Mouse (Mus musculus): Measurements from ENCODE around the gene Dpp8.
A peak's percentile ranks its signal among the peaks of the same experiment; 100 is the strongest.
"Not testable (repeated sequence)": the region's sequence is repeated elsewhere in the genome, so short reads cannot be mapped to it uniquely, and the experiment has no call there.

The Dpp8 gene

DNA sequence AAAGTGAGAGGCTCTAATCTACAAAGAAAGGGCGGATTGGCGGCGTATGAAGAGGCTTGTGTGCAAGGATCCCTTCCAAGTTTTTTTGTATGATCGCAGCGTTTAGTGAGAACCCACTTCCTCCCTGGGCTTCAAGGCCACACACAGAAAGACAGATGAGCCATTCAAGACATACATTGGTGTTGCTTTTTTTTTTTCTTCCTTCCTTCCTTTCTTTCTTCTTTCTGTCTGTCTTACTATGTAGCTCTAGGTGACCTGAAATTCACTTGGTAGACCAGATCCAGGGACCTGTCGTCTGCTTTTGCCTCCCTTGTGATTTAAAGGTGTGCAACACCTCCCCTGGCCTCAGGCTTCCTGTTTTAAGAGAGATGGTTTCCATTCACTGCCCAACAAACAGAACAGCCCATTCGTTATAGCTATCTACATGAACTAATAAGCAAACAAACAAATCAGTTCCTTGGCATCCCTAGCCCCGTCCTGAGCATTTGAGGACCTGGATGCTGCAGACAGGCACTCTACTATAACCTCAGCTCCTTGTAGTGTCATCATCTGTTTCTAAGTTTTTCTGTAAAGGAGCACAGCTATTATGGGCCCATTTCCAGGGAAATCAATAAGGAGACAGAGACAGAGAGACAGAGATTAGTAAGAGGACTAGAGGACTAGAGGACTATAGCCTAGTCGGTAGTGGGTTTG is 10.2 kb upstream of the Dpp8 start:
- DNase-seq (ENCODE audit: extremely low read depth, low read depth): peak; percentile 60

DNA sequence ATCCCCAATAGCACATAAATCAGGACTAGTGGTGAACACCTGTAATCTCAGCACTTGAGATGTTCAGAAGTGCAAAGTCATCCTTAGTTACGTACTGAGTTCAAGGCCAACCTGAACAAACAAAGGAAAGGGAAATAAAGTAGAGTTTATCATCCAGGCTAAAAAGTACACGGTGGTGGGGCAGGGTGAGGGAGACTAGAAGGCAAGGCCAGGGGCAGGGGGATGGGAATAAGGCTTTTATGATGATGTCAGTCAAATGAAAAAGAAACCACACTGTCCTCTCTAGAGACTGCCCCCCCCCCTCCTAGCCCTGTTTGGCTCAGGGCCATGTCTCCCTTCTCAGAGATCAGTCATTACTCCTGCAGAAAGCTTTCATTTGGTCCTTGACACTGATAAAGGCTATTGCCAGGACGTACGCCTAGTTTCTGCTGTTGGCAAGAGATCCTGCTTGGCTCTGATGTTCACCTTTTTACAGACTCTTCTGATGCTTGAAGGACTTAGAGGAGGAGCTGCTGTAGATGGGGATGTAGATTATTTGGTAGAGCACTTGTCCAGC is 9.6 kb upstream of the Dpp8 start:
- DNase-seq (ENCODE audit: extremely low read depth, low read depth): no peak

DNA sequence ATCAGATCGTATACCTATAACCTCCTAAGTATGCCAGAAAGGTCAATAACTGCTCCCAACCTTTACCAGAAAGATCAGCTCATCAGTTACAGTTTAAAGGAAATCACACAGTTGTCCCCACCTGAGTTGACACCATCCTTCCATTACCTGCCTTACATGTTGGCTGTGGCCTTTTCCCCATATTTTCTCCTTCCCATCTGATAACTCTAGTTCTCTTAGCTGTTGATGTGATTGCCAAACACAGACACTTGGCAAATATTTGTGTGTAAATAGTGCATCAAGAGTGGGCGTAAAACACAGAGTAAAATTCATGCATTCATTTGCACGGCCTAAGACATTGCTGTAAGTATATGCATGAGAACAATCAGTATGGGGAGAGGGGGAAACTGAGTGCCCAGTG is 8.8 kb upstream of the Dpp8 start:
- no peak for DNase-seq (ENCODE audit: extremely low read depth, low read depth)

DNA sequence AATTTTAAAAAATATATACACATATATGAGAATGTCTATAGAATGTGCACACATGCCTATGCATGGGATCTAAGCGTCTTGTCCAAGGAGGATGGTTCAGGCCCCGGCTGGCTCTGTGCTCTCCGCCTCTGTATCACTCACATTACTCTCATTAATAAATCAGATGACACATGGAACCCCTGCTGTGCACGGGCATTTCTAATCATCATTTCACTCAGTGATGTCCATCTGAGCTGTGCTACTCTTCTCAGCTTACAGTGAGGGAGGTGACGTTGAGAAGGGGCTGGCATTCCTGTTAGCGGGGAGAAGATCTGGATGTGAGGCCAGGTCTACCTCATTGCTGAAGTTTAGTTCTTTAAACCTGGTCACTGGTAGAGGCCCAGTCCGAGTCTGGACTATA is 5.0 kb upstream of the Dpp8 start:
- no peak for DNase-seq (ENCODE audit: extremely low read depth, low read depth)

GRCm38 (mm10) chr9:65028313-65028712 is 3.9 kb upstream of the Dpp8 start:
- no peak for DNase-seq (ENCODE audit: extremely low read depth, low read depth)

DNA sequence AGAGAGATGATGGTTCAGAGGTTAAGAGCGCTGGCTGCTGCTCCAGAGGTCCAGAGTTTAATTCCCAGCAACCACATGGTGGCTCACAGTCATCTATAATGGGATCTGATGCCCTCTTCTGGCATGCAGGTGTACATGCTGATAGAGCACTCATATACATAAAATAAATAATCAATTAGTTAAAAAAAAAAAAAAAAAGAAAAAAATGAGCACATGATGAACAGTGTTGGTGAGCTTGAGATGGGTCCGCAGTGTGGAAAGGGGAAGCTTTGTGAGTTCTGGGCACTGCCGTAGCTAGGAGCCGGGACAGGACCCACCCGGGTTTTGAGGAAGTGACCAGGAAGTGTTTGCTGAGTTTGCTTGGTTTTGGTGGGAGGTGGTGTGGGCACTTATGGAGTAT is 859 bp upstream of the Dpp8 start:
- peak; percentile 50 for DNase-seq (ENCODE audit: extremely low read depth, low read depth)

- no peak for DNase-seq (ENCODE audit: extremely low read depth, low read depth)
Observed at GRCm38 (mm10) chr9:65031894-65032268, 333 bp upstream of the Dpp8 start.

- DNase-seq (ENCODE audit: extremely low read depth, low read depth): no peak
Observed at GRCm38 (mm10) chr9:65036456-65036855, 4.2 kb downstream of the Dpp8 start.

DNA sequence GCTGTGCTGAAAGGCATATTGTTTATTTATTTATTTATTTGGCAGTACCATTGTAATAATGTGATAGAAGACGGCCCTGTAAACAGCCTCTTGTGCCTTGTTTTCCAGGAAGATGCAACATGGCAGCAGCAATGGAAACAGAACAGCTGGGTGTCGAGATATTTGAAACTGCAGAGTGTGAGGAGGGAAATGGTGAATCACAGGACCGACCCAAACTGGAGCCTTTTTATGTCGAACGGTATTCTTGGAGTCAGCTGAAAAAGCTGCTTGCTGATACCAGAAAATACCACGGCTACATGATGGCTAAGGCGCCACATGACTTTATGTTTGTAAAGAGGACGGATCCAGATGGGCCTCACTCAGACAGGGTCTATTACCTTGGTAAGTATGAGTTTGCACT is 4.6 kb downstream of the Dpp8 start:
- DNase-seq (ENCODE audit: extremely low read depth, low read depth): no peak

GRCm38 (mm10) chr9:65041430-65041829 is 9.2 kb downstream of the Dpp8 start:
- no peak for DNase-seq (ENCODE audit: extremely low read depth, low read depth)

DNA sequence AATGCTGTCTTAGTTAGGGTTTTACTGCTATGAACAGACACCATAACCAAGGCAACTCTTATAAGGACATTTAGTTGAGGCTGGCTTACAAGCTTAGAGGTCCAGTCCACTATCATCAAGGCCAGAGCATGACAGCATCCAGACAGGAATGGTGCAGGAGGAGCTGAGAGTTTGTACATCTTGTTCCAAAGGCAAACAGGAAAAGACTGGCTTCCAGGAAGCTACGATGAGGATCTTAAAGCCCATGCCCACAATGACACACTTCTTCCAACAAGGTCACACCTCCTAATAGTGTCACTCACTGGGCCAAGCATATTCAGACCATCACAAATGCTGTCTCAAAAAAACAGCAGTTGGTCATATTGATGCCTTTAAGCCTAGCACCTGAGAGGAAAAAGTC is 14.8 kb downstream of the Dpp8 start:
- no peak for DNase-seq (ENCODE audit: extremely low read depth, low read depth)

- no peak for DNase-seq (ENCODE audit: extremely low read depth, low read depth)
Observed at GRCm38 (mm10) chr9:65049422-65049821, 17.2 kb downstream of the Dpp8 start.

GRCm38 (mm10) chr9:65050981-65051380 is 18.8 kb downstream of the Dpp8 start:
- no peak for DNase-seq (ENCODE audit: extremely low read depth, low read depth)

DNA sequence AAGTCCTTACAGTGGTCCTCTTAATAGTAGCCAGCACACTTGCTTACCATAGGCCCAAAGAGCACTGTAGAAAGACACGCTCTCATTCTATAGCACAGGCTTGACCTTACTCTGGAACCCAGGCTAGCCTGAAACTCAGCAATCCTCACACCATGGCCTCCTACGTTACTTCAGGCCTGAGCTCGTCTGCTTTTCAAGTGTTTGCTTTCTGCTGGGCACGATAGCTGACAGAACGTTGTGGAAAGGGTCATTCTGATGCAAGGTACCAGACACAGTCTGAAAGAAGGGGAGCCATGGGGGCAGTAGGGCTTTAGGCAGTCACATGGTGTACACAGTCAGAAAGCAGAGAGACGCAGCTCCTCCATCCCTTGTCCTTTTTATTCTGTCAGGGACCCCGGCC is 32.0 kb downstream of the Dpp8 start:
- no peak for DNase-seq (ENCODE audit: extremely low read depth, low read depth)

DNA sequence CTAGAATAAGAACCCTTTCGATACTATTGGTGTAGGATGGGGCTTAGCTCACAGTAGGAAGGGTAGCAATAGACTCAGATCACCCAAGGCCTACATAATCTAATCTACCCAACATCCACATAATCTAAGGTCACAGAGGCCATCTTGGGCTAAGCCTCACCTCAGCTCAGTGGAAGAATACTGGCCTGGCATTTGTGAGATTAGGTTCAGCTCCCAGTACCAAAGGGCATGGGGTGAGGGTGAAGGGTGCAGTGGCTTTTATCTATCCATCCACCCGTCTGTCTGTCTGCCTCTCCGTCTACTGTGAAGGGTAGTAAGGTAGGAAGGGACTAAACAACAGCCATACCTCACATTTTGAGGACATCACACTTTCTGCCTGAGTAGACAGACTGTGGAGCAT is 38.4 kb downstream of the Dpp8 start:
- DNase-seq (ENCODE audit: extremely low read depth, low read depth): no peak

GRCm38 (mm10) chr9:65073555-65073954 is 41.3 kb downstream of the Dpp8 start:
- DNase-seq (ENCODE audit: extremely low read depth, low read depth): no peak

GRCm38 (mm10) chr9:65074251-65074650 is 42.0 kb downstream of the Dpp8 start:
- DNase-seq (ENCODE audit: extremely low read depth, low read depth): no peak

DNA sequence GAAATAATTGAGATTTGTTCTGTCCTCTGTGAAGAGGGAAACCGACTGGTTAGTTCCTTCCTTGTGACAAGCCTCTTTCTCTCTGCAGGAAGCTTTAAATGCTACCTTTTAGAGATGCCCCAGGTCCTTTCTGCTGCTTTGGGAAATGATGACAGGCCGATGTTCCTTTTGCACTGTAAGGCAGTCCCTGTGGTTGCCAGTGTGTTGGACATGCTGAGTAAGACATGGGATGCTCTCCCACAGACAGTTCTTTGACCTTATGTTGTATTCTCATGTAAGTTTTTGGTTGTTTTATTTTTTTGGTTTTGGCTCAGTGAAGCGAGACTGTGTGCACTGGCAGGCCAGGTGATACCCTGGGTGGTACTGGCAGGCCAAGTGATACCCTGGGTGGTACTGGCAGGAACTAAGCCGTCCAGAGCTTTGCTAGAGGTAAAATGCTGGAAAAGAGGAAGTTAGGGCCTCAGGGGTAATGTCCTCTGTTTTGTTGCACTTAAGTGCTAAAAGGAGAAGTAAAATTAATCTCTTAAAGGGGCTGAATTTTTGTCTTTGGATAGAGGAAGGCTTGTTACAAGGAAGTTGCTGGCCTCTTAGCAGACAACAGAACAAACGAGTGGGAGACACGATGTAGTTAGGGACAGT is 42.8 kb downstream of the Dpp8 start:
- peak; percentile 95 for DNase-seq (ENCODE audit: extremely low read depth, low read depth)

- no peak for DNase-seq (ENCODE audit: extremely low read depth, low read depth)
Observed at GRCm38 (mm10) chr9:65077536-65077935, 45.3 kb downstream of the Dpp8 start.

DNA sequence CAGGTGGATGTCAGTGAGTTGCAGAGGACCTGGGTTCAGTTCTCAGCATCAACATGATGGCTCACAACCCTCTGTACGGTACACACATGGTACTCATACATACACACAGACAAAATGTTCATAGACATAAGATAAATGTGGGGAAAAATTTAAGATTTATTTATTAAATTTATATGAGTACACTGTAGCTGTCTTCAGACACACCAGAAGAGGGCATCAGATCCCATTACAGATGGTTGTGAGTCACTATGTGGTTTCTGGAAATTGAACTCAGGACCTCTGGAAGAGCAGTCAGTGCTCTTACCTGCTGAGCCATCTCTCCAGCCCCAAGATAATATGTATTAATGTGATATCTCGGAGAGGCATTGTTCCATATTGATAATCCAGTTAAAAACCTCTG is 47.9 kb downstream of the Dpp8 start:
- not testable (repeated sequence) for DNase-seq (ENCODE audit: extremely low read depth, low read depth)

DNA sequence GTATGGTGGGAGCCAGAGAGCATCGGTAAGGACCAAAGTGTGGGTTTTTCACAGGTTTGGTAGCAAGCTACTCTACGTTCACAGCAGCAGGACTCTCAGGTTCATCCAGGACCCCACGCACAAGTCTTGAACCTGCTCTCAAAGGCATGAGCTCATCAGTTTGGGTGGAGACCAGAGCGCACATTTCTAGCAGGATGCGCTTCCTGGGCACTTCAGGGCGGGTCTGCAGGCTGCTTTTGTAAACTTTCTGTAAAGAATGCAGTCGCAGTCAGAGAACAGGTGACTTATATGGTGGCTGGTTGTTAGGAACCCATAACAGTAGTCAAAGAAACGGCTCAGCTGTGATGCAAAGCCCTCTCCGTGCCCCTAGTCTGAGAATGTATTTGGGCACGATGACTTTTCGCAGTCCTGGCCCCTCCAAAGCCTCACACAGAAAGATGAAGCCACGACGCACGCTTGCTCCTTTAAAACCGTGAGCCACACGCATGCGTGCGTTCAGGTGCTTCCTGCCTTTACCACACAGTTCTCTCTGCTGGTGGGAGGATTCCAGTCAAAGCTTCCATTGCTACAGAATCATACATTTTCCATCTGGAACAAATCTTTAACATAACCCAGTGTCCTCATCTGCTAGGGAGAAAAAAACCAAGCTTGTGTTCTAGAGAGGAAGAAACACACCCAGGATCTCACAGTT is 51.0 kb downstream of the Dpp8 start:
- DNase-seq (ENCODE audit: extremely low read depth, low read depth): no peak

DNA sequence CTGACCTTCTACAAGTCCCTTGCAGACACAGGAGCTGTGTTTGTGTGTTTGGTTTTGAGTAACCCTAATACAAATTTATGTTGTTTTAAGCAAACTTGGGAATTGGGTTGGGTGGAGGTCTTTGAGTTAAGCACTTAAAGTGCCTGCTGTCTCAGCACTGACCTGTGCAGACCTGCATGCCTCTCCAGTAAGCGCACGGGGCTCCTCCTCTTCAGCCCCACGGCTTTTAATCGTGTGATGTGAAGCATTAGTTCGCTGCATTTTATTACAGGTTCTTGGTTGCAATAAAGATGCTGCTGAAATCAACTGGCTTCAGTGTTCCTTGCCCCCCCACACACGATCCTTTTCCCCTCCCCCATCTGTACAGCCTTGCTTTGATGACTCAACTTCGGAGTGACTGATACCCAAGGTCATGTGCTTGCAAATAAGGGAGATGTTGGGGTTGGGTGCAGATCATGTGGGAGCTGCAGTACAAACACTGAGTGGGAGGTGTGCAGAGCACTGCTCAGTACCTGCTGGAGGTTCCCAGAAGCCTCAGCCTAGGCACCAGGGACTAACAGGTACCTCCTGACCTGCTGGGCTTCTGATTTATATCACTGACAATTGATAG is 52.1 kb downstream of the Dpp8 start:
- no peak for DNase-seq (ENCODE audit: extremely low read depth, low read depth)
